Mouse (Mus musculus) G1E (cell line): ENCODE measurements around the gene Krt42. TPM values are rescaled to one million over a fixed set of nuclear protein-coding genes. Genes with fewer than 3 reads are reported as not detected.
A peak's percentile ranks its signal among the peaks of the same experiment; 100 is the strongest.

ENCODE experiments used
- ATAC-seq: 2 replicates; pipeline ENCODE4 v1.8.0; 2016; ENCODE audit warnings: mild to moderate bottlenecking; ENCODE audit not compliant: insufficient number of reproducible peaks, poor library complexity, low FRiP score, severe bottlenecking; ENCODE audit errors: extremely low read depth
- DNase-seq: peaks from one replicate; pipeline ENCODE4 v3.0.0; 2012; ENCODE audit warnings: low spot score
- H3K27me3 ChIP-seq: 2 replicates; pipeline ENCODE4 v1.6.1; 2012; ENCODE audit warnings: mild to moderate bottlenecking, low read length, inconsistent platforms; ENCODE audit not compliant: insufficient read depth
- H3K36me3 ChIP-seq: replicated peaks from 2 replicates; pipeline ENCODE3; 2012; ENCODE audit warnings: mild to moderate bottlenecking, inconsistent platforms
- H3K4me1 ChIP-seq: 2 replicates; pipeline ENCODE4 v1.6.1; 2012; ENCODE audit warnings: low read depth, low read length, inconsistent platforms, mixed read lengths; ENCODE audit not compliant: insufficient read depth
- H3K4me3 ChIP-seq: 2 replicates; pipeline ENCODE4 v1.5.1; 2012; ENCODE audit warnings: low read depth, mild to moderate bottlenecking, inconsistent platforms, low read length, moderate library complexity, mixed read lengths
- H3K9me3 ChIP-seq: replicated peaks from 2 replicates; pipeline ENCODE4 v1.6.1; 2012; ENCODE audit warnings: inconsistent platforms
- CTCF ChIP-seq: IDR thresholded peaks from 2 replicates; pipeline ENCODE4 v1.5.1; 2012; ENCODE audit warnings: low read depth, low read length, inconsistent platforms, mixed read lengths
- GATA1 ChIP-seq: IDR thresholded peaks from 2 replicates; pipeline ENCODE4 v1.6.1; 2012; ENCODE audit warnings: borderline replicate concordance, low read length, inconsistent platforms, mixed read lengths
- GATA2 ChIP-seq: IDR thresholded peaks from 2 replicates; pipeline ENCODE4 v1.6.1; 2012; ENCODE audit warnings: low read depth, low read length, inconsistent platforms, borderline replicate concordance
- POLR2AphosphoS5 ChIP-seq: IDR thresholded peaks from 2 replicates; pipeline ENCODE4 v1.6.1; 2012; ENCODE audit warnings: low read depth, low read length, inconsistent platforms; ENCODE audit not compliant: insufficient replicate concordance
- TAL1 ChIP-seq: conservative IDR thresholded peaks from 2 replicates; pipeline ENCODE4 v1.6.1; 2012; ENCODE audit warnings: low read depth, low read length, inconsistent platforms, mixed read lengths
- polyA plus RNA-seq: library from polyadenylated mRNA; stranded (reverse); fragments of >175 nt; gene quantifications from 2 replicates; pipeline ENCODE4 v1.2.3, GENCODE M21; 2012
- total RNA-seq, 2 experiments: library from RNA; stranded (forward) in 1 of 2; stranded (reverse) in 1 of 2; fragments of 200-1000 nt in 1 of 2; fragments of >200 nt in 1 of 2; fragmentation: Nextera tagmentation in 1 of 2; gene quantifications; 2 replicates each; pipeline ENCODE4 v1.2.3; 2014 to 2017

The Krt42 gene
- total RNA-seq (2014; fragmentation: Nextera tagmentation) (not detected in 2 replicates), total RNA-seq (2017) (0.11 TPM in 1 of 2 replicates, not detected in the other), polyA plus RNA-seq (not detected in 2 replicates)

DNA sequence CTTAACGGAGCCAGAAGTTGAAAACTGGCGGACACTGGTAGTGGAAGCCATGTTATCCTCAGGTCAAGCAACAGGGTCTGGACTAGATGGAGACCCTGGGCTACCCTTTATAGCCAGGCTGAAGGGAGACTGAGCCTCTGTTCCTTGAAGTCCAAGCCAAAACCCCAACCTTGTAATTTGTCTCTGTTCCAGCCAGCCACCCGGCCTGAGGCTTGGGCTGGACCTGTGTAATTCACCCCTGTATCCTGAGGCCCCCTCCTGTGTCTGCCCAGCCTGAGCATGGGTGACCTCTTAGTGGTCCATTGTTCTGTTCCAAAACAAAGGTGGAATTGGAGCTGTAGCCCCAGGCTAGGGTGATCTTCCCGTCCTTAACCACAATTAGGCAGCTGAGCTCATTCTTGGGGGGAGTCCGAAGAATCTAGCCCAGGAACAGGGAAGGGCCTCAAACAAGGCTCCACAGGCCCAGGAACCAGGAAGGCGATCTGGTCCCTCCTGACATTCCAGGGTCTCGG, at the start of gene Krt42:
Gene Krt42, minus strand, starts transcription at position 51 of the 512 bp plus-strand sequence.
- H3K9me3 ChIP-seq, result peaks cover 56% of the 10 kb centered on the region
- ATAC-seq (no peak), DNase-seq (no peak)
- TF ChIP-seq TAL1 (no peak), POLR2AphosphoS5 (no peak), GATA2 (no peak), CTCF (no peak), GATA1 (no peak)
- H3K36me3 ChIP-seq, result no peaks in the 10 kb centered on the region
- no peaks in the 10 kb centered on the region for H3K4me1 ChIP-seq
- H3K27me3 ChIP-seq, result peaks cover 2% of the 10 kb centered on the region; the same call in 1 of the 2 replicates
- no peak within 1 kb of the TSS for H3K4me3 ChIP-seq

DNA sequence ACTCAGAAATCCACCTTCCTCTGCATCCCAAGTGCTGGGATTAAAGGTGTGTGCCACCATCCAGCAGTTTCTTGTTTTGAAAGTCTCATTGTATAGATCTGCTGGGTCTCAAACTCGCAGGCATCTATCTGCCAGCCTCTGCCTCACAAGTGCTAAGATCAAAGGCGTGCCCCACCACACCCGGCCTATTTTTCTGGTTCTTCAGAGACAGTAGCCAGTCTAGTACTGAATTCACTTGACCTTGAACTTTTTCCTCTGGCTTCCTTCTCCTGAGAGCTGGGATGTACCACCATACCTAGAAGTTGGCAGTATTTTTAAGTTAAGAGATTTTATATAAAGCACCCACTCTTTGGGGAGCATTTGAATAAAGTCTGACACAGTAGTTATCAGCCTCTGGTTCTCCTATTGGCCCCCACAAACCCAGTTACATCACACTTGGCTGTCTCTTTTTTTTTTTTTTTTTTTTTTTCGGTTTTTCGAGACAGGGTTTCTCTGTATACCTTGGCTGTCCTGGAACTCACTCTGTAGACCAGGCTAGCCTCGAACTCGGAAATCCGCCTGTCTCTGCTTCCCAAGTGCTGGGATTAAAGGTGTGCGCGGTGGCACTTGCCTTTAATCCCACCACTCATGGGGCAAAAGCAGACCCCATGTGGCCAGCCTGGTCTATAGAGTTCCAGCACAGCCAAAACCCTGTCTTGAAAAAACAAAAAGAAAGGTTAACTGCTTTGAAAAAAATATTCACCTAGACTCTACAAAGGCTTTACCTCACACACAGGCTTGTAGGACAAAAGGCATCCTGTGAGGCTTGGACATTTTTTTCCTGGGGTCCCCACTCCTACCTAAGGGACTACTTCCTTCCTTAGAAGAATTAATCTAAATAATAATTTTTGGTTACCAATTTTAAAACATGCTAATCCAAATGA, 49.1 kb upstream of the Krt42 start:
- Histone ChIP-seq H3K36me3 (peaks cover 21% of the 10 kb centered on the region), H3K9me3 (no peaks in the 10 kb centered on the region), H3K27me3 (peaks cover 4% of the 10 kb centered on the region; the same call in 1 of the 2 replicates), H3K4me3 (peak overlapping the region; percentile 82; the same call in 1 of the 2 replicates), H3K4me1 (peaks cover 34% of the 10 kb centered on the region)
- TF ChIP-seq TAL1 (no peak), CTCF (no peak), POLR2AphosphoS5 (no peak), GATA1 (no peak), GATA2 (no peak)
- DNase-seq (no peak), ATAC-seq (no peak)

GRCm38 (mm10) chr11:100317826-100318380, 48.2 kb upstream of the Krt42 start:
- no peak for ATAC-seq
- peaks cover 21% of the 10 kb centered on the region for H3K36me3 ChIP-seq
- no peak for TF ChIP-seq CTCF
- TF ChIP-seq GATA2, result 0 out of 2 replicates have a peak, but pooled peaks have one; percentile 41
- TF ChIP-seq TAL1, result no peak
- no peak for TF ChIP-seq POLR2AphosphoS5
- TF ChIP-seq GATA1, result no peak
- no peaks in the 10 kb centered on the region for H3K9me3 ChIP-seq
- H3K4me1 ChIP-seq, result peaks cover 34% of the 10 kb centered on the region
- no peak for DNase-seq
- peaks cover 10% of the 10 kb centered on the region; the same call in 1 of the 2 replicates for H3K27me3 ChIP-seq
- H3K4me3 ChIP-seq, result no peak overlapping the region

DNA sequence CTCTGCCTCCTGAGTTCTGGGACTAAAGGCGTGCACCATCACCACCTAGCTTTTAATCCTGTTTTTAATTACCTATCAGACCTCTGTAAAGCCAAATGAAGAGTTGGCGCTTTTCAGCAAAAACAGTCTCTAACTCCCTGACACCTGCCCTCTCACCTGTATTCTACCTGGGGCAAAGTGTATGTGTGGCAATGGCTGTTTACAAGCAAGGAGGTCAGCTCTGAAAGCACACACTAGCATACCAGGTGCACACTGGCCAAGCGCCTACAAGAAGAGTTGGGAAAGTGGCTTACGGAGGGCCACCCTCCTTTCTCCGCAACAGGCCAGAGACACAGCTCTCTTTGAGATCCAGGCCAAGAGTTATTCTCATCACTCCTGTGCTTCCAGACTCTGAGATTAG, 45.8 kb upstream of the Krt42 start:
- peaks cover 2% of the 10 kb centered on the region for H3K36me3 ChIP-seq
- DNase-seq, result no peak
- TF ChIP-seq GATA1 (no peak), POLR2AphosphoS5 (no peak), TAL1 (no peak), CTCF (no peak), GATA2 (no peak)
- H3K4me3 ChIP-seq, result no peak overlapping the region
- H3K27me3 ChIP-seq, result peaks cover 26% of the 10 kb centered on the region
- H3K4me1 ChIP-seq, result peaks cover 24% of the 10 kb centered on the region
- ATAC-seq, result no peak
- no peaks in the 10 kb centered on the region for H3K9me3 ChIP-seq

DNA sequence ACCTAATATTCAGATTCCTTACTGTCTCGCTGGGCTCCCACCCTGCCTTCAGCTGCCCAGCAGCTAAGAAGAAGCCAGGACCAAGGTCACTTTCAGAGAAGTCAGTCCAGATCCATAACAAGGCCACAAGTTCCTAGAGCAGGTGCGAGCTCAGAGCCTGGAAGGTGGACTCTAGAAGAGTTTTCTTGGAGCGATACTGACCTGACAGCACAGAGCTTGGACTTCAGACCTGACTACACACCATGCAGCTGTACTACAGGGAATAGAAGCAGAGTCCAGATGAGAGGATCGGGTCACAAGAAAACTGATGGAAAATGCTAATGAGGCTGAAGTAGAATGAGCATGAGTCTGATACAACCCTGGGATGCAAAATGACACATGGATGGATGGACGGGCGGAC, 43.8 kb upstream of the Krt42 start:
- Histone ChIP-seq H3K36me3 (no peaks in the 10 kb centered on the region), H3K4me3 (no peak overlapping the region), H3K27me3 (peaks cover 31% of the 10 kb centered on the region), H3K4me1 (peaks cover 17% of the 10 kb centered on the region), H3K9me3 (no peaks in the 10 kb centered on the region)
- DNase-seq, result no peak
- ATAC-seq, result no peak
- TF ChIP-seq GATA1 (no peak), POLR2AphosphoS5 (no peak), TAL1 (no peak), GATA2 (no peak), CTCF (no peak)

DNA sequence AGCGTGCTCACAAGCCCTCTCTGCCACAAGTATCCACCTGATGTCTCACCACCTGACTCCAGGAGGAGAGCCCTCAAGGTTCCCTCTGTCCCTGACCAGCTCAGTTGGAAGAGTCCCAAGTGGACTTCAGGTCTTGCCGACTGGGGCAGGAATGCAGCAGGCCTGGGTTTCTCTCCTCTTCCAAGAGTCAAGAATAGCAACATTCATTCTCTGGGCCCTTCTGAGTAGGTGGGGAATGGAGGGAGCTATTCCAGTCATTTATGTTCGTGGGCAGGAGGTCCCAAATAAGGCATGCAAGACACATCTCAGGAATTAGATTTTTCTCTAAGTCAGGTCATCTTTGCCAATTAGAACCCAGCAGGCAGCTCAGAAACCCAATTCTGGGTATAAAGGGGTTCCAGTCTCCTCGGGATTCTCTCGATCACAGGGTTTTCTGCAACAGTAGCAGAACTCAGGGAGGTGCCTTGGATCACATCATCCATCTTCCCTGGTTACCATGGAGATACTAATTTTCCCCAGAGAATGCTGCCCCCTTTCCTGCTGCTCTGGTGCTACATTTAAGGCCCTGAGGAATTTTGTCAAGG, 42.5 kb upstream of the Krt42 start:
- DNase-seq, result no peak

More for the DNA sequence above, 42.5 kb upstream of the Krt42 start:
- H3K36me3 ChIP-seq, result no peaks in the 10 kb centered on the region
- no peak for TF ChIP-seq GATA2
- TF ChIP-seq GATA1, result no peak
- no peak for TF ChIP-seq POLR2AphosphoS5
- TF ChIP-seq CTCF, result no peak
- no peak for TF ChIP-seq TAL1
- H3K9me3 ChIP-seq, result no peaks in the 10 kb centered on the region
- no peak for ATAC-seq
- no peak overlapping the region for H3K4me3 ChIP-seq
- H3K27me3 ChIP-seq, result peaks cover 37% of the 10 kb centered on the region
- H3K4me1 ChIP-seq, result peaks cover 4% of the 10 kb centered on the region
